Mouse (Mus musculus) lung, postnatal 0 days (tissue): ENCODE measurements around the gene Gemin2.
"Not testable (repeated sequence)": the region's sequence is repeated elsewhere in the genome, so short reads cannot be mapped to it uniquely, and the experiment has no call there.

Experiments used
- CTCF ChIP-seq: IDR thresholded peaks from 2 replicates; pipeline ENCODE4 v1.5.1; 2016; ENCODE audit warnings: antibody characterized with exemption, mild to moderate bottlenecking
- EP300 ChIP-seq: IDR thresholded peaks from 2 replicates; pipeline ENCODE4 v1.6.1; 2016; ENCODE audit warnings: antibody characterized with exemption, mild to moderate bottlenecking, control low read depth

GRCm38 (mm10) chr12:59058242-59058641 is 45.0 kb downstream of the Gemin2 start:
- TF ChIP-seq CTCF, EP300: not testable (repeated sequence)
